Mouse (Mus musculus) neural tube, postnatal 0 days (tissue): ENCODE data around the gene Ttk. TPM values are rescaled to one million over a fixed set of nuclear protein-coding genes. Genes with fewer than 3 reads are reported as not detected.

Experiments
- polyA plus RNA-seq: library from polyadenylated mRNA; unstranded; fragments of >200 nt; fragmentation: Nextera tagmentation; extraction: Ambion mirVana; gene quantifications from 2 replicates; pipeline ENCODE4 v1.2.1, GENCODE M21; 2015

The Ttk gene
- 1.4 and 1.8 TPM in 2 replicates for polyA plus RNA-seq

DNA sequence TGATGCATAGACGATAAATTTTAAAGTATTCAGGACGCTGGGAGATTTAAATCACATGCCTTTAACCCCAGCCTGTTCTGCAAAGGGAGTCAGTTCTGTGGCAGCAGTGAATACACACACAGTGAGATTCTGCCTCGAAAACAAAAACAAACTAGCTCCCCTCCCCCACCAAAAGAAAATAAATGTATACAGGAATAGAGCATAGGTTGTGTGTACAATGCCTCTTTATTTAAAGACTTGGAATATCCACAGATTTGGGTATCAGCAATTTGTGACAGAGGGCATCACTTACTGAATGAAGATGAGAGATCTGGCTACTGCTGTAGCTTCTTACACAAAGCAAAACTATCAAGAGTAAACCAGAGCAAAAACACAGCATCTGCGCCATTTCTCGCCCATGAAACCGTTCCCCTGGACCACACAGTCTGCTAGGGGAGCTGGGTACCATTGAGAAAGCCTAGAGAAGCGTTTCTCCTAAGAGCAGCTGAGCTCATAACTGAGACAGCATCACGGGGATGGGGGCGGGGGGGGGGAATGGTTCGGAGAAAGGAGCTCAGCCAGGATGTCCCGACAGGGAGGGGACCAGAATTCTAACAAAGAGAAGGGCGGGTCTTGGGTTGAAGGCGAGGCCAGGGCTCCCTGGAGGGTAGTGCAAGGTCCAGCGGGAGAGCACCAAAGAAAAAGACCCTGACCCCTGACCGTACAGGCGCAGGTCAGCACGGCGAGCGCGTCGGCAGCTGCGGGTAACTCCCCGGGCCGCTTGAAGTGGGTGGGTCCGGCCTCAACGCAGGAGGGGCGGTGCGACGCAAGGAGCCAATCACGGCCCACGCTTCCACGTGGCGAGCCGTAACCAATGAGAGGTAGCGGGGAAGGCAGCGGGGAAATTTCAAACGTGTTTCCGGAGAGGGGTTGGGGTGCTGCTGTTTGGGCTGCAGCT lies at the start of gene Ttk:
Ttk (plus strand) TSS at position 879 of the 937 bp plus-strand sequence.

DNA sequence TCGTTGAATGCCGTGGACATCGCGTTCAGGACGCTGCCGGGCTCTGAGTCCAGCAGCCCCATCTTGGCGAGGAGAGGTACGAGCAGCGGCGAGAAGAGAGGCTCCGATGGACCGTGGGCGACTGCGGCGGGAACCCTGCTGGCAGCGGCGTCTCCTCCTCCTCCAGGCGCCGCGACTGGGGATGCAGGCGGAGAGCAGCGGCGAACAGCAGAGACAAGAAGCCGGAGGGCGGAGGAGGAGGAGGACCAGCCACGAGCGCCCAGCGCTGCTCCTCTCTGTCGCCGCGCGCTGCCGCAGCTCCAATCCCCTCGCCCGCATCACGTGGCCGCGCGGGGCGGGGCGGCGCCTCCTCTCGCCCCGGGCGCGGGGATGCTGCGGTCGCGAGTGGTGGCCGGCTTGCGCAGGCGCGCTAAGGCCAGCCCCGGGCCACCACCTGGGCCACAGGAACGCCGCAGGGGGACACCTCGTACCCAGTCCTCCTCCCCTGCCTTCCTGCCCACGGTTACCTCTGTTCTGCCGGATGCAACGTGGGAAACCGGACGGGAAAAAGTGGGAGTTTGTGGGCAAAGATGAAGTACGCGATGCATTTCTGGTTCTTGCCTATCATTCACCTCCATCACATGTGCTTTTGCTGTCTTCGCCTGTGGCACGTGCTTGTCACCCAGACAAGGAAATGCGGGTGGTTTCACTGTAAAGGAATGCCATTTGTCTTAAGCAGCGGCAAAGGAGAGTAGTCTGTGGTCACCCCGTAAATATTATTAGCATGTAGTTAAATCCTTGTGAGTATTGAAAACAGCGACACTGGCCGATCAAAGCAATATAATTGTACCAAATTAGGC lies 28.3 kb upstream of the Ttk start, which contains the start of gene Elovl4:
Elovl4 (minus strand) TSS at position 301 of the 839 bp plus-strand sequence.

Other genes starting within 250 kb of the Ttk start
- gene Elovl4, start 28.4 kb upstream of the Ttk start, polyA plus RNA-seq, result 149 and 158 TPM in 2 replicates
- 53.1 and 53.5 TPM in 2 replicates for gene Bckdhb, start 90.5 kb downstream of the Ttk start, polyA plus RNA-seq